ENCODE assay signal across 1 mouse cellular context in the genomic region with DNA sequence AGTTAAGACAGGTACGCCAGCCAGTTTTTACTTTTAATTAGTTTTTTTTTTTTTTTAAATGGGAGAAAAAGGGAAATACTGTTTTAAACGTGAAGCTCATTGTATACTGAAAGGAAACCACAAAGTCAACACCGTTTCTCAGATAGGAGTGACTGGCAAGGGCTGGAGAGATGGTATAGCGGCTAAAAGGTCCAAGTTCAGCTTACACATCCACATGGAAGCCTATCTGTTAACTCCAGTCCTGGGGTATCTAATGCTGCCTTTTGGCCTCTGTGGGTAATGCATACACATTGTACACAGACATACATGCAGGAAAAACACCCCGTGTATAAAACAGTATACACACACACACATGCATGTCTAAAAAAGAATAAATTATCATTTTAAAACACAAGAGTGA.
A peak's percentile ranks its signal among the peaks of the same experiment; 100 is the strongest.
TF ChIP-seq lines count a peak whose summit lies in the region.

No protein-coding gene starts in this region.

TF ChIP-seq in MEL, 35 proteins besides CTCF, POLR2A, EP300 and RAD21 (continued from another document):
- TF ChIP-seq ZNF384 (IDR thresholded peaks at IDR 0.05; ENCODE audit: low read depth, low read length): peak; percentile 83
- TF ChIP-seq MAZ (IDR thresholded peaks at IDR 0.05; ENCODE audit: low read depth, low read length): no peak
